Mouse (Mus musculus) embryonic fibroblast, embryonic 13.5 days (primary cell): ENCODE results near the gene Fmnl2.

ENCODE experiments used
- CTCF ChIP-seq: IDR thresholded peaks from 2 replicates; pipeline ENCODE4 v1.5.1; 2011; ENCODE audit warnings: mild to moderate bottlenecking, control low read depth, low read length, moderate library complexity, borderline replicate concordance; ENCODE audit not compliant: insufficient read depth
- POLR2A ChIP-seq: IDR thresholded peaks from 2 replicates; pipeline ENCODE4 v1.6.1; 2011; ENCODE audit warnings: low read depth, mild to moderate bottlenecking, control low read depth, low read length, moderate library complexity

GRCm38 (mm10) chr2:52809988-52810387 lies 47.7 kb upstream of the Fmnl2 start:
- TF ChIP-seq CTCF = no peak
- no peak for TF ChIP-seq POLR2A
